Mouse (Mus musculus): ENCODE results near the gene Grid2. TPM values are rescaled to one million over a fixed set of nuclear protein-coding genes. Genes with fewer than 3 reads are reported as not detected.

Grid2 gene
- total and polyA plus RNA-seq, 2 experiments, result not detected

DNA sequence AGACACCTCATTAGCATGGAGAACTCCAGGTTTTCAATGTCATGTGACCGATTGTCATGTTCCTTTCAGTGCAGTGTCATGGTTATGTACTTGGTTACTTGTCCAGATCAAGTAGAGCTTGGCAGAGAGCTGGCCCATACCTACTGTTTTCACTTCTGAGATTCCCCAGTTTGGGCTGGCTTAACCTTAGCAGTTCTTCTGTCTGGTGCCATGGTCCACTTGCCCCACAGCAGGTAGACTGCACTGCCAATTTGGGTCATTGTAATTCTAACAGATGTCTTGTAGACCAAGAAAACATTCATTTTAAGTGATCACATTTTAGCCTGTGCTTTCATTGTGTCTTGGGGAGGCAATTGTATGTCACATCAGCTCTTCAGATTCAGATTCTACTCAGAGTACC lies 990.3 kb downstream of the Grid2 start:
- no peak for DNase-seq (ENCODE audit: extremely low read depth, low read depth, low spot score)
- Histone ChIP-seq H3K4me3 (ENCODE audit: insufficient read depth, low read depth, low read length) (no peak overlapping the region), H3K27me3 (ENCODE audit: control insufficient read depth, insufficient read depth, low read length) (no peaks in the 10 kb centered on the region), H3K36me3 (ENCODE audit: control insufficient read depth, insufficient read depth, low read length) (no peaks in the 10 kb centered on the region), H3K4me1 (ENCODE audit: control insufficient read depth, insufficient read depth, low read length) (no peaks in the 10 kb centered on the region), H3K79me2 (ENCODE audit: control insufficient read depth, insufficient read depth, low read length) (no peaks in the 10 kb centered on the region), H3K27ac (replicated peaks; ENCODE audit: insufficient read depth, low read depth, low read length) (no peak overlapping the region), H3K9ac (ENCODE audit: low read depth, low read length) (no peak overlapping the region)
- 79% methylated on average over 1 of the region's 1 CpGs for WGBS
- TF ChIP-seq CTCF (IDR thresholded peaks at IDR 0.05; ENCODE audit: low read depth, low read length) (no peak), POLR2A (IDR thresholded peaks at IDR 0.05; ENCODE audit: extremely low read depth, insufficient read depth, low read length) (no peak)

GRCm38 (mm10) chr6:64251041-64251440 lies 995.4 kb downstream of the Grid2 start:
- TF ChIP-seq CTCF (IDR thresholded peaks at IDR 0.05; ENCODE audit: low read depth, low read length) (no peak), POLR2A (IDR thresholded peaks at IDR 0.05; ENCODE audit: extremely low read depth, insufficient read depth, low read length) (no peak)
- Histone ChIP-seq H3K36me3 (ENCODE audit: control insufficient read depth, insufficient read depth, low read length) (no peaks in the 10 kb centered on the region), H3K79me2 (ENCODE audit: control insufficient read depth, insufficient read depth, low read length) (no peaks in the 10 kb centered on the region), H3K27me3 (ENCODE audit: control insufficient read depth, insufficient read depth, low read length) (no peaks in the 10 kb centered on the region), H3K9ac (ENCODE audit: low read depth, low read length) (no peak overlapping the region), H3K4me1 (ENCODE audit: control insufficient read depth, insufficient read depth, low read length) (no peaks in the 10 kb centered on the region), H3K4me3 (ENCODE audit: insufficient read depth, low read depth, low read length) (no peak overlapping the region), H3K27ac (replicated peaks; ENCODE audit: insufficient read depth, low read depth, low read length) (no peak overlapping the region)
- no peak for DNase-seq (ENCODE audit: extremely low read depth, low read depth, low spot score)
- WGBS, result 70% methylated on average over 1 of the region's 1 CpGs

DNA sequence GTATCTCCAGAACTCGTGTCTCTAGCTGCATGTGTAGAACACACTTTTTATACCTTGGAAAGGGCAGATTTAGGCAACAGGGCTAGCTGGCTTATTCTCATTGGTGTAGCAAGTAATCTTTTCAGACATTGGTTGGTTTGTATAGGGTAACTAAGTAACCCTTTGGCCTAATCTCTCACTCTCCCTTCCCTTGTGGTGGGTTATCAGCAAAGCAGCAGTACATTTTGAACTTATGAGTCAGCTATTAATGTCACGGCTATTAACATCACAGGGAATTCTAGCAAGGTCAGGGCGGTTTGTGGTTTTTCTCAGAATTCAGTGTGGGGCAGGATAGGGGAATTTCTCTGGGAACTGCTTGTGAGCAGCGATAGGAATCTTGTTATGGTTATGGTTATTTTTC lies 1007.8 kb downstream of the Grid2 start:
- DNase-seq (ENCODE audit: extremely low read depth, low read depth, low spot score), result no peak

GRCm38 (mm10) chr6:64264224-64264623 lies 1008.5 kb downstream of the Grid2 start:
- Histone ChIP-seq H3K79me2 (ENCODE audit: control insufficient read depth, insufficient read depth, low read length) (no peaks in the 10 kb centered on the region), H3K27ac (replicated peaks; ENCODE audit: insufficient read depth, low read depth, low read length) (no peak overlapping the region), H3K27me3 (ENCODE audit: control insufficient read depth, insufficient read depth, low read length) (no peaks in the 10 kb centered on the region), H3K4me3 (ENCODE audit: insufficient read depth, low read depth, low read length) (no peak overlapping the region), H3K9ac (ENCODE audit: low read depth, low read length) (no peak overlapping the region), H3K36me3 (ENCODE audit: control insufficient read depth, insufficient read depth, low read length) (no peaks in the 10 kb centered on the region), H3K4me1 (ENCODE audit: control insufficient read depth, insufficient read depth, low read length) (no peaks in the 10 kb centered on the region)
- 91% methylated on average over 2 of the region's 2 CpGs for WGBS
- TF ChIP-seq POLR2A (IDR thresholded peaks at IDR 0.05; ENCODE audit: extremely low read depth, insufficient read depth, low read length), result no peak
- TF ChIP-seq CTCF (IDR thresholded peaks at IDR 0.05; ENCODE audit: low read depth, low read length), result no peak
- DNase-seq (ENCODE audit: extremely low read depth, low read depth, low spot score), result no peak

More for the DNA sequence above, 1007.8 kb downstream of the Grid2 start:
- TF ChIP-seq POLR2A (IDR thresholded peaks at IDR 0.05; ENCODE audit: extremely low read depth, insufficient read depth, low read length), result no peak
- TF ChIP-seq CTCF (IDR thresholded peaks at IDR 0.05; ENCODE audit: low read depth, low read length), result no peak
- H3K79me2 ChIP-seq (ENCODE audit: control insufficient read depth, insufficient read depth, low read length), result no peaks in the 10 kb centered on the region
- H3K27me3 ChIP-seq (ENCODE audit: control insufficient read depth, insufficient read depth, low read length), result no peaks in the 10 kb centered on the region
- no peaks in the 10 kb centered on the region for H3K36me3 ChIP-seq (ENCODE audit: control insufficient read depth, insufficient read depth, low read length)
- H3K4me1 ChIP-seq (ENCODE audit: control insufficient read depth, insufficient read depth, low read length), result no peaks in the 10 kb centered on the region
- no peak overlapping the region for H3K27ac ChIP-seq (replicated peaks; ENCODE audit: insufficient read depth, low read depth, low read length)
- no peak overlapping the region for H3K4me3 ChIP-seq (ENCODE audit: insufficient read depth, low read depth, low read length)
- H3K9ac ChIP-seq (ENCODE audit: low read depth, low read length), result no peak overlapping the region
- WGBS, result 78% methylated on average over 4 of the region's 4 CpGs

DNA sequence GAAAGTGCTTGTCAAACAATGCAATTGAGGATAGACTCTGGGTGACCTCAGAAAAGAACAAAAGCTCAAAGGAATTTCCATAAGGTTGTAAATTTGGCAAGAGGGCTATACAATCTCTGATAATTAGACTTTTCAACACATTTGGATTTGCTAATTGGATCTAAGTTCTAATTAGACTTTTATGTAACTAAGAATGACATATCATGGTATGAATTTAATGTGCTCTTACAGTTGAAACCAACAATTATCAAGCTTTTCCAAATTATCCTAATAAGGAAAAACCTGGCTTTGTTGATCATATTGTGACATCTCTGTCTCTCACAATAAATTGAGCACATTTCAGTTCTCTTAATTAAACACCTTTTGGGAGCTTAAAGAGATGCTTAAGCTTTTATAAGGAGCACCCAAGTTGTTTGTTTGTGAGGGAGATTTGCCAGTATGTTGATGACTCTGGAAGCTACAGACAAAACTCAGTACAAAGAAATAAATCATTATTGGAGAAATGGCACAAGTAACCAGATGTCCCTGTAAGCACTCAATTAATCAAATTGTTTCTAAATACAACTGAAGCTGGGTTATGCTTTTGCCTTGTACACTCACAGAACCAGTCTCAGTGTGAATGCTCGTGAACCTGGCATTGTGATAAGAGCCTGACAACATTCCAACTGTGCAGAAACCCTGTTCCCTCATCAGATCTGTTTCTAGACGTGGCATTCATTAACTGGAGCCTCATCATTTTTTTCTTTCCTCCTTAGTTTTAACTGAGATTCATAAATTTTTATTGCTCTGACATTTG lies 1018.8 kb downstream of the Grid2 start:
- TF ChIP-seq CTCF (IDR thresholded peaks at IDR 0.05; ENCODE audit: low read depth, low read length) (no peak), POLR2A (IDR thresholded peaks at IDR 0.05; ENCODE audit: extremely low read depth, insufficient read depth, low read length) (no peak)
- 42% methylated on average over 2 of the region's 2 CpGs for WGBS
- no peaks in the 10 kb centered on the region for H3K27me3 ChIP-seq (ENCODE audit: control insufficient read depth, insufficient read depth, low read length)
- no peaks in the 10 kb centered on the region for H3K79me2 ChIP-seq (ENCODE audit: control insufficient read depth, insufficient read depth, low read length)
- DNase-seq (ENCODE audit: extremely low read depth, low read depth, low spot score), result no peak
- no peaks in the 10 kb centered on the region for H3K36me3 ChIP-seq (ENCODE audit: control insufficient read depth, insufficient read depth, low read length)
- no peaks in the 10 kb centered on the region for H3K4me1 ChIP-seq (ENCODE audit: control insufficient read depth, insufficient read depth, low read length)
- no peak overlapping the region for H3K4me3 ChIP-seq (ENCODE audit: insufficient read depth, low read depth, low read length)
- H3K27ac ChIP-seq (replicated peaks; ENCODE audit: insufficient read depth, low read depth, low read length), result no peak overlapping the region
- H3K9ac ChIP-seq (ENCODE audit: low read depth, low read length), result no peak overlapping the region

DNA sequence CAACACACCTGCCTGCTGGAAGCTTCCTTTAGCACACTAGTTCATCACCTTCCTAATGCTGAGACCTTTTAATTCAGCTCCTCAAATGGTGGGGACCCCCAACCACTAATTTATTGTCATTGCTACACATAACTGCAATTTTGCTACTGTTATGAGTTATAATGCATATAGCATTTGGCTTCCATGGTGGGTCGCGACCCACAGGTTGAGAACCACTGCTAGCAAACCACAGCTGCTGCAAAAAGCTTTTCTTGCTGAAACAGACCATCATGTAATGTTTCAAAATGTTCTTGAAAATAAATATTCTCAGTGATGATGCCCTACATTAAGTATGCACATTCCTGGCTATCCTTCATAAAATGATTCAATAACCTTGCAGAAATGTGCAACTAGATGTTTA lies 1024.3 kb downstream of the Grid2 start:
- H3K4me1 ChIP-seq (ENCODE audit: control insufficient read depth, insufficient read depth, low read length), result no peaks in the 10 kb centered on the region
- no peaks in the 10 kb centered on the region for H3K36me3 ChIP-seq (ENCODE audit: control insufficient read depth, insufficient read depth, low read length)
- no peak overlapping the region for H3K9ac ChIP-seq (ENCODE audit: low read depth, low read length)
- no peaks in the 10 kb centered on the region for H3K27me3 ChIP-seq (ENCODE audit: control insufficient read depth, insufficient read depth, low read length)
- no peak overlapping the region for H3K4me3 ChIP-seq (ENCODE audit: insufficient read depth, low read depth, low read length)
- H3K79me2 ChIP-seq (ENCODE audit: control insufficient read depth, insufficient read depth, low read length), result no peaks in the 10 kb centered on the region
- H3K27ac ChIP-seq (replicated peaks; ENCODE audit: insufficient read depth, low read depth, low read length), result no peak overlapping the region
- no peak for DNase-seq (ENCODE audit: extremely low read depth, low read depth, low spot score)
- TF ChIP-seq CTCF (IDR thresholded peaks at IDR 0.05; ENCODE audit: low read depth, low read length) (no peak), POLR2A (IDR thresholded peaks at IDR 0.05; ENCODE audit: extremely low read depth, insufficient read depth, low read length) (no peak)
- WGBS, result 90% methylated on average over 2 of the region's 2 CpGs
